Mouse (Mus musculus) megakaryocyte, adult 5-6 weeks (primary cell): ENCODE measurements around the gene Nod2. TPM values are rescaled to one million over a fixed set of nuclear protein-coding genes. Genes with fewer than 3 reads are reported as not detected.

Experiments used
- ATAC-seq: 2 replicates; pipeline ENCODE4 v1.8.0; 2016; ENCODE audit warnings: mild to moderate bottlenecking, inconsistent platforms; ENCODE audit not compliant: poor library complexity, severe bottlenecking
- total RNA-seq, 2 experiments: library from RNA; stranded (forward) in 1 of 2; stranded (reverse) in 1 of 2; fragments of 153-499, 151-499 nt in 1 of 2; fragments of 221-1000, 200-1000 nt in 1 of 2; gene quantifications; 2 replicates each; pipeline versions ENCODE4 v1.2.3 to v1.2.4; 2015 to 2017

The Nod2 gene
- total RNA-seq, 2 experiments from 2014 or later = 2.5 to 3.8 TPM

DNA sequence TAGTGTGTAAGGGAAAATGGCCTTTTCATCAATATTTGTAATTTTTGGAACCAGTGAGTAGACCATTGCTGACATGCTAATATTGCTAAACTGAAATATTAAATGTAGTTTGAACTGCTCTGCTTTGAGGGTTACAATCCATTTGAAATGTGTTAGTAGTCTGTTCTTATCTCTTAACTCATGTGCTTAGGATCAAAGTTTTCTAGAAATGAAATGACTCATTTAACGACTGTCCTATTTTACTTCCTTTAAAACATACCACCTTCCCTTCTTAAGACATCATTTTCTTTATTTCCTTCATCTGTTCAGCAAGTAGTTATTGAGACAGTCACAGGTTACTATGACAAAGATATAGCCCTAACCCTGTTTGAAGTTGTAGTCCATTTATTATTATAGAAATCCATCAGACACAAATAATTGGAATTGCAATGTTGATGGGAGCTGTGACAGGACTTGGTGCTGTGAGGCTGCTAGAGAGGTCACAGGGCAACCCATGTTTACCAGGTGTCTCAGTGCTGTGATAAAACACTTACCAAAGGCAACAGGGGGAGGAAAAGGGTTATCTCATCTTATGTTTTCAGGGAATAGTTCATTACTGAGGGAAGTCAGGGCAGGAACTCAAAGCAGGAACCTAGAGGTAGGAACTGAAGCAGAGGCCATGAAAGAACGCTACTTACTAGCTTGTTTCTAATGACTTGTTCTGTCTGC lies 76.3 kb downstream of the Nod2 start:
- ATAC-seq = no peak

Other genes starting within 250 kb of the Nod2 start
- gene Nkd1, start 126.0 kb upstream of the Nod2 start, total RNA-seq (2015) = not detected in 2 replicates
- 0.07 TPM in 1 of 2 replicates, not detected in the other for gene Nkd1, start 126.0 kb upstream of the Nod2 start, total RNA-seq (2017)
- 60.5 and 64.6 TPM in 2 replicates for gene Snx20, start 11.2 kb upstream of the Nod2 start, total RNA-seq (2015)
- gene Snx20, start 11.2 kb upstream of the Nod2 start, total RNA-seq (2017) = 71.3 and 73.0 TPM in 2 replicates
- 40.6 and 41.9 TPM in 2 replicates for gene Cyld, start 49.7 kb downstream of the Nod2 start, total RNA-seq (2015)
- 50.0 and 61.9 TPM in 2 replicates for gene Cyld, start 49.7 kb downstream of the Nod2 start, total RNA-seq (2017)